Comparison of ENCODE assay signal across 8 mouse cellular contexts in genomic region chr16:16212723-16213078, GRCm38 (mm10). TPM values are rescaled to one million over a fixed set of nuclear protein-coding genes. Genes with fewer than 3 reads are reported as not detected.
DNase-seq lines count a peak whose midpoint lies in the region; ATAC-seq and TF ChIP-seq lines count a peak whose summit lies in the region.

No protein-coding gene starts in this region.

- TF ChIP-seq EP300 in lung, postnatal 0 days (IDR thresholded peaks at IDR 0.05): no peak

- no peak for TF ChIP-seq CTCF in lung, postnatal 0 days (IDR thresholded peaks at IDR 0.05)
- no peak for TF ChIP-seq CTCF in small intestine, adult 2 months (IDR thresholded peaks at IDR 0.05; ENCODE audit: extremely low read depth, insufficient read length, insufficient replicate concordance, low read depth, low read length)

- H3K4me3 ChIP-seq in lung, postnatal 0 days (ENCODE audit: low read depth, low read length): peak overlapping the region; percentile 62
- peak overlapping the region; percentile 64 for H3K4me3 ChIP-seq in limb, embryonic 12.5 days (replicated peaks)
- H3K4me3 ChIP-seq in small intestine, adult 2 months (ENCODE audit: low read depth, low read length): peak overlapping the region; percentile 76

- H3K27ac ChIP-seq in lung, postnatal 0 days (ENCODE audit: low read length): peak overlapping the region; percentile 43
- H3K27ac ChIP-seq in limb, embryonic 12.5 days: no peak overlapping the region
- no peak overlapping the region for H3K27ac ChIP-seq in small intestine, adult 2 months (ENCODE audit: insufficient read depth, low read depth, low read length)

- no peak for ATAC-seq in lung, postnatal 0 days
- ATAC-seq in limb, embryonic 12.5 days (ENCODE audit: insufficient number of reproducible peaks, insufficient read depth, low FRiP score, low TSS enrichment, low read depth): no peak
- no peak for ATAC-seq in megakaryocyte-erythroid progenitor cell, adult 5-6 weeks (replicated peaks; ENCODE audit: low FRiP score, low TSS enrichment, poor library complexity, severe bottlenecking)

- no peaks in the 10 kb centered on the region for H3K4me1 ChIP-seq in lung, postnatal 0 days (ENCODE audit: insufficient read depth, low read depth, low read length)
- peaks cover 19% of the 10 kb centered on the region for H3K4me1 ChIP-seq in limb, embryonic 12.5 days (replicated peaks)
- peaks cover 4% of the 10 kb centered on the region for H3K4me1 ChIP-seq in small intestine, adult 2 months (ENCODE audit: control insufficient read depth, insufficient read depth, insufficient read length, low read length)

- H3K36me3 ChIP-seq in lung, postnatal 0 days (ENCODE audit: insufficient read depth, low read length): no peaks in the 10 kb centered on the region
- H3K36me3 ChIP-seq in limb, embryonic 12.5 days: no peaks in the 10 kb centered on the region
- no peaks in the 10 kb centered on the region for H3K36me3 ChIP-seq in small intestine, adult 2 months (ENCODE audit: control insufficient read depth, insufficient read depth, low read length)

- TF ChIP-seq POLR2A in small intestine, adult 2 months (IDR thresholded peaks at IDR 0.05; ENCODE audit: low read depth, low read length): no peak

- H3K27me3 ChIP-seq in lung, postnatal 0 days (replicated peaks; ENCODE audit: insufficient read depth, low read length): peaks cover 6% of the 10 kb centered on the region; the same call in 1 of the 2 replicates
- H3K27me3 ChIP-seq in limb, embryonic 12.5 days: peaks cover 46% of the 10 kb centered on the region
- H3K27me3 ChIP-seq in small intestine, adult 2 months (ENCODE audit: control insufficient read depth, insufficient read depth, low read length): no peaks in the 10 kb centered on the region

- no peaks in the 10 kb centered on the region for H3K9me3 ChIP-seq in lung, postnatal 0 days (ENCODE audit: low read length)
- no peaks in the 10 kb centered on the region for H3K9me3 ChIP-seq in limb, embryonic 12.5 days

- H3K4me2 ChIP-seq in lung, postnatal 0 days (replicated peaks; ENCODE audit: low read depth, low read length): peak overlapping the region; percentile 94
- H3K4me2 ChIP-seq in limb, embryonic 12.5 days: peak overlapping the region; percentile 99

- 13% methylated on average over 7 of the region's 7 CpGs for WGBS in lung, postnatal 0 days
- whole genome bisulfite sequencing in limb, embryonic 12.5 days: 18% methylated on average over 7 of the region's 7 CpGs
- WGBS in small intestine, adult 2 months: 7% methylated on average over 7 of the region's 7 CpGs

- DNase-seq in embryo, embryonic 10.5 days (ENCODE audit: low spot score): peak; percentile 1
- no peak for DNase-seq in embryo, embryonic 9.5 days (ENCODE audit: extremely low spot score)
- no peak for DNase-seq in lung, postnatal 0 days (ENCODE audit: low spot score)
- no peak for DNase-seq in lung, postnatal 14 days
- DNase-seq in yolk sac, embryonic 10.5 days (ENCODE audit: low spot score): no peak

- H3K9ac ChIP-seq in lung, postnatal 0 days (replicated peaks; ENCODE audit: low read depth): no peak overlapping the region
- no peak overlapping the region for H3K9ac ChIP-seq in limb, embryonic 12.5 days (replicated peaks)

RNA-seq across cellular contexts. Expression of gene Pkp2, which starts 0.4 kb away (rescaled TPM):
- 28.9 and 30.9 TPM in 2 replicates for polyA plus RNA-seq in lung, postnatal 0 days (2015; fragmentation: Nextera tagmentation; extraction: Ambion mirVana)
- polyA plus RNA-seq in limb, embryonic 12.5 days (2016; fragmentation: Nextera tagmentation; extraction: Ambion mirVana): 1.4 and 1.5 TPM in 2 replicates
- polyA plus RNA-seq in small intestine, adult 2 months (2012; rRNA removed): 26.3 and 49.5 TPM in 2 replicates
- 1.2 TPM in 1 of 2 replicates, not detected in the other for total RNA-seq in megakaryocyte-erythroid progenitor cell, adult 5-6 weeks (2014; fragmentation: Nextera tagmentation)
- 1.1 TPM in 1 of 2 replicates, not detected in the other for total RNA-seq in megakaryocyte-erythroid progenitor cell, adult 5-6 weeks (2017)

Comparison
In these comparisons a context has a peak if more than half of its experiments do, and no peak if none do; other contexts are left out.
1. RNA of gene Pkp2, which starts 0.4 kb away (polyA plus RNA-seq): 26.3 to 49.5 TPM in small intestine, adult 2 months and 28.9 to 30.9 TPM in lung, postnatal 0 days; 1.4 to 1.5 TPM in limb, embryonic 12.5 days; every median in the first group is over 10 times any median in the second.
2. Peak in every context shown above with its lines, with median percentiles within 50 percentile points of each other: H3K4me3 ChIP-seq.